Mouse (Mus musculus): Measurements from ENCODE around the gene Brcc3.

DNA sequence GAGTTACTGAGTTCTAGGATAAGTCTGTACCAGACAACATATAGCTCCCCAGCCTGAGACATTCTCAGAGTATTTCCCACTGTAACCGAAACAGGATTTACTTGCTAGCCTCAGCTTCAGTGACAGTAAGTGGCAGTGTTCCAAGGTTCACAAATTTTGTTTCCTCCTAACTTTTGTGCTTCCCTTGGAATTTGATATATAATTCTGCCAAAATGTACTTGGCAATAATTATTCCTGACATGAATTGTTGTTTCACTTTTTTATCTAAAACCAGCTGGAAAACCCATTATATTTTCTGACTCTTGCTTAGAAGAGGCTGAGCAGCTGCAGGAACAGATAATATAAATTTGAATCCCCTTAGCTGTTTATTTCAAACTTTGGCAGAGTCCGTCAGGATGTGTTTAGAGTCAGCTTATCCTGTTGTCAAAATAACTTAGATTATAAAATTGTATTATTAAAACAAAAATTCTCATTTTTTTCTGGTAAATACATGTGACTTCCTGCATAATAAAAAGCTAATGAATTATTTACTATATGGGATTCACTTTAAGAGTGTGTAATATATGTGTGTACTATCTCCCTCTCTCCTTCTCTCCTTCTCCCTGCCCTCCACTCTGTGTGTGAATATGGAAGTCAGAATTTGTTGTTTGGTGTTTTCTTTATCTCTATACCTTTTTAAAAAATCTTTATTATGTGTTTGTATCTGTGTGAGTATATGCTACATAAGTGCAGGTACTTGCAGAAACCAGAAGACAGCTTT is 43.6 kb upstream of the Brcc3 start:
- no peak for TF ChIP-seq POLR2A (IDR thresholded peaks at IDR 0.05; ENCODE audit: insufficient read length, low read depth)
- no peak for TF ChIP-seq POLR2AphosphoS2 (IDR thresholded peaks at IDR 0.05; ENCODE audit: insufficient read length, low read depth)
